Mouse (Mus musculus) spleen, adult 2 months (tissue): ENCODE results near the gene D930048N14Rik.

Experiments
- CTCF ChIP-seq: fragments of 200-500 bp; IDR thresholded peaks from 2 replicates; pipeline ENCODE4 v1.5.1; 2011; ENCODE audit warnings: mild to moderate bottlenecking, inconsistent platforms; ENCODE audit not compliant: insufficient read depth, insufficient read length, insufficient replicate concordance; ENCODE audit errors: extremely low read depth
- POLR2A ChIP-seq: fragments of 200-500 bp; IDR thresholded peaks from 2 replicates; pipeline ENCODE4 v1.6.1; 2011; ENCODE audit warnings: low read depth, low read length, inconsistent platforms

- no peak for TF ChIP-seq CTCF
- TF ChIP-seq POLR2A, result no peak
Observed at GRCm38 (mm10) chr11:51632130-51632753, 18.5 kb upstream of the D930048N14Rik start.
